Mouse (Mus musculus): ENCODE results near the gene Slitrk6.

Slitrk6 gene

DNA sequence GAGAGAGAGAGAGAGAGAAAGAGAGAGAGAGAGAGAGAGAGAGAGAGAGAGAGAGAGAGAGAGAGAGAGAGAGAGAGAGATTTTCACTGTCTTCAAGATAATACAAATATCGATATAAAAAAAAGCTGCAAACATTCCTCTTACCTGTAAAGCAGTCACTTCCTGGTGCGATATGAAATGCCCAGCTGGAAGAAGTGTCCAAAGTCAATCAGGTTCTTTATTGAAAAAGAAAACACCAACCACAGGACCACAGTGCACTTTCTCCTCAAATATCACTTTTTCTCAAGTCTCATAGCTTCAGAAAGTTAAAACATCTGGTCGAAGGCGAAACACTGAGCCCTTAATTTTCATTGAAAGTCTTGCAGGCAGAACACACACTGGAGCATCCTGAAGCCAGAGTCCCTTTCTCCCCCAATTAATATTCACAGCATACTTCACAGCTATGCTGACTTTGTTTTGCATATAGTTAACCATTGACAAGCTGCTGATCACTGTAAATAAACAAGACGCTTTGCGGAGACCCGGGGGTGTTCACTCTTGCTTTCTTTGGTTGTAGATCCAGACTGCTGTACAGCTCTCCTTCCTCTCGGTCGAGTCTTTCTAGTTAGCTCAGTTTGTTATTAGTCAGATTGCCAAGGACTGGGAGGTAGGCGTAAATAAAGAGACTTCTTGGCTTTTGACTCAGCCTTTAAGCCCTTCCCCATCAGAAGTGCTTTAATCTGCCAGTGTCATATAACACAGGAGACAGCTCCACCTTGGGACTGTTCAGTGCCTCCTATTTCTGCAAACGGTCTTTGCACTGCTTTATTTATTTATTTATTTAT is at the start of gene Slitrk6:
Gene Slitrk6 (minus strand): TSS at position 666 of the 824 bp plus-strand sequence.
- in situ Hi-C loops (cut with MboI, MseI) = loop anchor here (25.0 kb wide), 1 partner anchor 1908 kb away; no protein-coding TSS in a partner anchor

DNA sequence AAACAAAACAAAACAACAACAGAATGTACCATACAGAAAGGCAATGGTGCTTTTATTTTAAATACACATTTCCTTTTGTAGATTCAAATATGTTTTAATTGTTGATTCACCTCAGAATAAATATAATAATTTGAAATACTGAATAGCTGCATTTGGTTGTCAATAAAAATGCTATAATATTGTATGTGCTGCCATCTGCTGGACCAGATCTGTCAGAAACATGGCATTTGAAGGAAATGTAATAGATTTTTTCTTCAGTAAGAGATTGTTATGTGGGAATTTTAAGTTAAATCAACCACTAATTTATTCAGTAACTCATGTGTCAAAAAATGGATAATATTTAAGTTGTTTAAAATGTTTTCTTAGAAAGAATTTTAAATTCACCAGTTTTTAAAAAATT is 22.6 kb upstream of the Slitrk6 start:
- in situ Hi-C loops (cut with MboI, MseI) = no loop called here

DNA sequence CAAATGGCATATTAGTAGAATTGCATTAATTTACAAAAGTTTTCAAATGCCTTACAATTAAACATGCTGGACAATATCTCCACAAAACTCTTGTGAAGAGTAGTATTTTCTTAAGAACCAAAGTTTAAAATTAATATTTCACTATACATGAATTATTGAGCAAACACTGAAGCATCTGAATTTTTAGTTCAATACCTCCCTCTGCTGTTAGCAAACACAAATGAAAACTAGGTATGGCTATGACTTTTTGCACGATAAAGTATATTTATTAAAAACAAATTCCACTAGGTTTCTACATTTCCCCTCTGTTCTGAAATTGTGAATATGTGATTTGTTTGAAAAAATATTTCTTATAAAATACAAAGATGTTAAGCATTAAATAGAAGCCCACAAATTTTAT is 15.7 kb upstream of the Slitrk6 start:
- in situ Hi-C loops (cut with MboI, MseI) = loop anchor here (25.0 kb wide), 1 partner anchor 1892 kb away; no protein-coding TSS in a partner anchor

DNA sequence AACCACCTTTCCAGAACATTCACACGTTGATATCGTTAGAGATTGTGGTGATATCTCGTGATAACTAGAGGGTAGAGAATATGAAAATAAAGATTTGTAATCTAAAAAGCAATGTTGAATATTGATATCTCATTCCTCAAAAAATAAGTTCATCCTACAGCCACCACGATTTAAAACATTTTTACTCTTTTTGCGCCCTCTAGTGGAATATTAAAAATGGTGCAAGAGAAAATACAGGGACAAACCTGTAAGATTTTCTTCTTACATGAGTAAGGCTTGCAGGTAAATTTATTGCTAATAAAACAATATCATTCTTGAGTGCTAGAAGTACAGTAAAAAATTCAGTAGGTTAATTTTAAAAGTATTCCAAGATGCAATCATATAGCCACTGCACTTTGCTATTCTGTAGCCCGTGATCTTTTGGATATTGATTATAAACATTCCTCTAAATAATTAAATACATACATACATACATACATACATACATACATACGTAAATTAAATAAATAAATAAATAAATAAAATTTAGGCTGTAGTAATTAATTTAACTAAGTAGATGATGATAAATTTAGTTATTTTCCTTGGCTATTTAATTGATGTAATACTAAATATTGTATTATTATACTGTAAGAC is 7.8 kb upstream of the Slitrk6 start:
- in situ Hi-C loops (cut with MboI, MseI) = loop anchor here (5.0 to 25.0 kb wide), 2 partner anchors 890 to 1900 kb away; no protein-coding TSS in a partner anchor

DNA sequence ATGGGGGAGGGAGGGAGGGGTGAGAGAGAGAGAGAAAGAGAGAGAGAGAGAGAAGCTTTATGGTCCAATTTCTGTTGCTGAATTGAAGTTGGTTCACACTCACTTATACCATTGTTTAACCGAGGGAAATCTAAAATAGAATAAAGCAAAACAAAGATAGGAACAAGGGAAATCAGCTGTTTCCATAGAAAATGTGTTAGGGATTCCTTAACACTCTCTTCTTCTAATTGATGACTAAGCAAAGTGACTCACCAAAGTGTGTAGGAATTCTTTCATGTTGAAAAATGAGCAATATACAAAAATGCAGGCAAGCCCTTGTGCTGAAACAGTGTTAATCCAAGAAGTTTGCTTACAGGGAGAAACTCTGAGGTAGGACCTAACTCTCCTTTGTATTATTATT is 6.0 kb upstream of the Slitrk6 start:
- in situ Hi-C loops (cut with MboI, MseI) = loop anchor here (5.0 to 25.0 kb wide), 2 partner anchors 889 to 1901 kb away; no protein-coding TSS in a partner anchor

DNA sequence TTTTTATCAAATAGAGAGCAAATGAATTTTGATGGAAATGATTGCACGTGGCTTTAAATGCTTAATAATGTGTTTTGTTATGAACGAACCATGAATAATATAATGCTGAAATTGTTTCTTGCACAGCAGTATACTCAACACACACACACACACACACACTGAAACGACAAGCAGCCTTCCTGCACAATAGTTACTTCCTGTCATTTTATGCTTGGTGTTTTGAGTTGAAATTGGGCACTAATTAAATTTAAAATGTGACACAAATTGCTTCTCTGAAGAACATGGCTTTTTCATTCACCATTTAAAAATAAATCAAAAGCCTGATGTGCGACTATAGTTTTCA is 330 bp upstream of the Slitrk6 start:
- in situ Hi-C loops (cut with MboI, MseI) = loop anchor here (25.0 kb wide), 1 partner anchor 1907 kb away; no protein-coding TSS in a partner anchor

DNA sequence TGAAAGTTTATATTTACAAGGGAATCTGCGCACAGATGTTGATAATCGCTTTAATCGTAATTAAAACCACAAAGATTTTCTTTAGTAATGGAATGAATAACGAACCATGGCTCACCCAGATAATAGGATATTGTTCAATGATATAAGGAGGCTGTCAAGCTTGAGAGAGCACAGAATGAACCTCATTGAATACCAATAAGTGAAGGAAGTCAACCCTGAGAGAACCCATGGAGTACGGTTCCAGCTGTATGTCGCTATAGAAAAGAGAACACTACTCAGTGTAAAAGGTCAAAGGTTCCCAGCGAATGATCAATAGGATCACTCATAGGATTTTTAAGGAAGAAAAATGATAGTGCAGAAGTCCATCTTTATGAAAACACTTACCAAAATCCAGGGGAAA is 15.1 kb downstream of the Slitrk6 start:
- in situ Hi-C loops (cut with MboI, MseI) = no loop called here

DNA sequence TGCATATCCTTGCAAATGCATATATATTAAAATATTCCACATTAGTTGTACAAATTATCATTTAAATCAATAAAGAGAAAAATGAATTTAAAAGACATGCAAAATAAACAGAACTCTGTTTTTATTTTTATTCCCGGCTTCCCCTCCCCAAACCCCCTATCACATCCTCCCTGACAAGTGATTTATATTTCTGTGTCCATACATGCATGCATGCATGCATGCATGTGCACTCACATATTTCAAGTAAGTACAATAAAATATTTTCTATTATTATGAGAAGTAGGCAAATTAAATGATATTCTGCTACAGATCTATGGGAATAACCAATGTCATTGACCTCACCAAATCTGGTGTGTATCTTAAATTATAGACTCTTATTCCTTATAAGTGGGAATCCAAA is 15.6 kb downstream of the Slitrk6 start:
- in situ Hi-C loops (cut with MboI, MseI) = no loop called here

DNA sequence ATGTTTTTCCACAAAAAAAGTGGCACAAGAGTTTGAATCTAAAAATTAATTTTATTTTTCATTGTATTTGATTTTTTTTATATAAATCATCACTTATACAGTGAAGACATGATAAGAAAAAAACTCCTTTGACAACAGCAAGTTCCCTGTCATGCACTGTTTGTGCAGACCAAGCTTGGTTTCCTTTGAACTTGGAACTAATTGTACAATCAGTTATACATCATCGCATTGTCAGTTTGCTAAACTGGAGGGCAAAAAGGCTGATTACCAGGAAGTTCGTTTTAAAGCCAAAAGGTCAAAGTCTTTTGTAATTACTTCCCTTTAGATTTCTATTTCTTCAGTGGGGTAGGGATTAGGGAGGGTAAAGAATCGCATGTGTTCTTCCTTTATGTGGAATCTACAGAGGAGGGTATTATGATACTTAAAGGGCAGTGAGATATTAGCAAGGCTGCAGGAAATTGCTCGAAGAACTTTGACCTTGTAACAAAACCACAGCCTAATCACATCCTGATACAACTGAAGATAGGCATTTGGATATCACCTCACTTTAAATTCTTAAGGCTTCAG is 26.5 kb downstream of the Slitrk6 start:
- in situ Hi-C loops (cut with MboI, MseI) = no loop called here

DNA sequence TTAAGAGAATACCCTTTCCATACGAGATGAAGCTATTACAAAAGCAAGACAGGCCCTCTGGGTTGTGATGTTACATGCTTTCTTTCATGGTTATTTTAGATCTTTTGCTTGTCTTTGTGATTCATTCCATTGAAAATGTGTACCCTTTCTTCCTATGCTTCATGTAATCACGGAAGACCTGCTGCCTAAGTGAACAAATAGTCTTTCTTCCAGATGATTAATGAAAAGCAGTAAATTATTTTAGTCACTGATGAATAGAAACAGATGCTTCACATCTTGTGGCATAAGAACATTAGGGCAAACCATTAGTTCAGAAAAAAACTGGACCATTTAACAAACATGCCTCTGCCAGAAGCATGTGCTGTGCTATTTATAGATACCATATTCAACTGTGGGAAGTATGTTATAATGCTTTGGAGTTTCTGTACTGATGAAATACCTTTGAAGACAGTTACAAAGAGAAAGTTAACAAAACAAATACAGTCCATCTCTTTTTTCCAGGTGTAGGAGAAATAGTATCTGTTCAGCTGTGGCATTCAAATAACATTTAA is 30.8 kb downstream of the Slitrk6 start:
- in situ Hi-C loops (cut with MboI, MseI) = no loop called here
